Mouse (Mus musculus) MEL (cell line): ENCODE results near the gene Kif6. TPM values are rescaled to one million over a fixed set of nuclear protein-coding genes. Genes with fewer than 3 reads are reported as not detected.

ENCODE experiments used
- DNase-seq: peaks from one replicate; pipeline ENCODE4 v3.0.0; 2011; ENCODE audit warnings: low read depth, low spot score
- H3K27ac ChIP-seq: 2 replicates; pipeline ENCODE4 v1.5.1; 2012; ENCODE audit warnings: low read depth, mild to moderate bottlenecking, control low read depth, low read length, moderate library complexity; ENCODE audit not compliant: control insufficient read depth
- H3K27me3 ChIP-seq, 2 experiments: fragments of 150-350 bp in 1 of 2; sonication (generic) in 1 of 2; 2 replicates each; pipeline ENCODE4 v1.6.1; 2012; ENCODE audit warnings: low read length in 2 of 2, mild to moderate bottlenecking in 2 of 2, improper control_type of control experiment in 1 of 2, moderate library complexity in 1 of 2; ENCODE audit not compliant: insufficient read depth in 2 of 2, control insufficient read depth in 1 of 2
- H3K36me3 ChIP-seq, 2 experiments: 2 replicates each; pipeline ENCODE4 v1.6.1; 2012 to 2014; ENCODE audit warnings: low read length in 2 of 2, improper control_type of control experiment in 1 of 2, inconsistent platforms in 1 of 2, mild to moderate bottlenecking in 1 of 2; ENCODE audit not compliant: insufficient read depth in 2 of 2, control insufficient read depth in 1 of 2
- H3K4me1 ChIP-seq, 2 experiments: fragments of 150-350 bp in 1 of 2; sonication (generic) in 1 of 2; 2 replicates each; pipeline ENCODE4 v1.6.1; 2012; ENCODE audit warnings: low read length in 2 of 2, improper control_type of control experiment in 1 of 2, mild to moderate bottlenecking in 1 of 2; ENCODE audit not compliant: insufficient read depth in 2 of 2, control insufficient read depth in 1 of 2
- H3K4me3 ChIP-seq, 2 experiments: fragments of 150-350 bp in 1 of 2; sonication (generic) in 1 of 2; 2 replicates each; pipeline ENCODE4 v1.5.1; 2012; ENCODE audit warnings: low read depth in 2 of 2, low read length in 2 of 2, mild to moderate bottlenecking in 2 of 2, moderate library complexity in 2 of 2, control low read depth in 1 of 2, improper control_type of control experiment in 1 of 2; ENCODE audit not compliant: control insufficient read depth in 1 of 2, insufficient read depth in 1 of 2
- H3K79me2 ChIP-seq: 2 replicates; pipeline ENCODE4 v1.6.1; 2012; ENCODE audit warnings: mild to moderate bottlenecking, low read length, moderate library complexity; ENCODE audit not compliant: control insufficient read depth, poor library complexity, insufficient read depth
- H3K9ac ChIP-seq: 2 replicates; pipeline ENCODE4 v1.6.1; 2012; ENCODE audit warnings: low read depth, mild to moderate bottlenecking, control low read depth, low read length, moderate library complexity; ENCODE audit not compliant: control insufficient read depth, poor library complexity, severe bottlenecking
- H3K9me3 ChIP-seq: fragments of 150-350 bp; sonication (generic); replicated peaks from 2 replicates; pipeline ENCODE4 v1.6.1; 2012; ENCODE audit warnings: mild to moderate bottlenecking, low read length, improper control_type of control experiment, moderate library complexity; ENCODE audit not compliant: insufficient read depth
- CHD1 ChIP-seq: IDR thresholded peaks from 2 replicates; pipeline ENCODE4 v1.6.1; 2012; ENCODE audit warnings: low read depth, mild to moderate bottlenecking, inconsistent platforms, low read length, improper control_type of control experiment
- CHD2 ChIP-seq: IDR thresholded peaks from 2 replicates; pipeline ENCODE4 v1.6.1; 2011; ENCODE audit warnings: low read length, improper control_type of control experiment
- E2F4 ChIP-seq: IDR thresholded peaks from 2 replicates; pipeline ENCODE4 v1.6.1; 2011; ENCODE audit warnings: low read depth, low read length, improper control_type of control experiment, borderline replicate concordance
- ELF1 ChIP-seq: IDR thresholded peaks from 2 replicates; pipeline ENCODE4 v1.6.1; 2014; ENCODE audit warnings: low read depth, mild to moderate bottlenecking, inconsistent platforms, low read length, improper control_type of control experiment, moderate library complexity
- GABPA ChIP-seq: IDR thresholded peaks from 2 replicates; pipeline ENCODE4 v1.6.1; 2012; ENCODE audit warnings: low read depth, mild to moderate bottlenecking, inconsistent platforms, low read length, improper control_type of control experiment, moderate library complexity
- GATA1 ChIP-seq: IDR thresholded peaks from 2 replicates; pipeline ENCODE4 v1.6.1; 2011; ENCODE audit warnings: low read depth, low read length, improper control_type of control experiment
- JUND ChIP-seq: IDR thresholded peaks from 2 replicates; pipeline ENCODE4 v1.6.1; 2011; ENCODE audit warnings: low read depth, mild to moderate bottlenecking, improper control_type of control experiment, low read length
- KAT2A ChIP-seq: conservative IDR thresholded peaks from 2 replicates; pipeline ENCODE4 v1.6.1; 2012; ENCODE audit warnings: low read depth, low read length, improper control_type of control experiment, inconsistent platforms
- MAFK ChIP-seq: IDR thresholded peaks from 2 replicates; pipeline ENCODE4 v1.6.1; 2011; ENCODE audit warnings: low read depth, mild to moderate bottlenecking, low read length, improper control_type of control experiment, borderline replicate concordance
- MAX ChIP-seq: IDR thresholded peaks from 2 replicates; pipeline ENCODE4 v1.6.1; 2011; ENCODE audit warnings: low read length, improper control_type of control experiment
- MAZ ChIP-seq: IDR thresholded peaks from 2 replicates; pipeline ENCODE4 v1.6.1; 2012; ENCODE audit warnings: low read depth, mild to moderate bottlenecking, inconsistent platforms, low read length, improper control_type of control experiment
- MYB ChIP-seq: IDR thresholded peaks from 2 replicates; pipeline ENCODE4 v1.6.1; 2011; ENCODE audit warnings: mild to moderate bottlenecking, low read depth, low read length, improper control_type of control experiment
- POLR2A ChIP-seq, 2 experiments: IDR thresholded peaks; 2 replicates each; pipeline ENCODE4 v1.6.1; 2011 to 2012; ENCODE audit warnings: low read length in 2 of 2, mild to moderate bottlenecking in 2 of 2, control low read depth in 1 of 2, improper control_type of control experiment in 1 of 2, low read depth in 1 of 2, moderate library complexity in 1 of 2; ENCODE audit not compliant: control insufficient read depth in 1 of 2, insufficient read depth in 1 of 2, poor library complexity in 1 of 2
- POLR2AphosphoS2 ChIP-seq: IDR thresholded peaks from 2 replicates; pipeline ENCODE4 v1.6.1; 2011; ENCODE audit warnings: low read length, improper control_type of control experiment
- POLR2AphosphoS5 ChIP-seq: IDR thresholded peaks from 2 replicates; pipeline ENCODE4 v1.6.1; 2012; ENCODE audit warnings: low read depth, borderline replicate concordance, mild to moderate bottlenecking, inconsistent platforms, low read length, moderate library complexity, mixed read lengths
- SIN3A ChIP-seq: IDR thresholded peaks from 2 replicates; pipeline ENCODE4 v1.6.1; 2012; ENCODE audit warnings: low read length, improper control_type of control experiment, inconsistent platforms
- SMC3 ChIP-seq: IDR thresholded peaks from 2 replicates; pipeline ENCODE4 v1.6.1; 2011; ENCODE audit warnings: low read depth, low read length, improper control_type of control experiment
- TBP ChIP-seq: IDR thresholded peaks from 2 replicates; pipeline ENCODE4 v1.8.0; 2011; ENCODE audit warnings: low read depth, low read length, improper control_type of control experiment
- TCF12 ChIP-seq: IDR thresholded peaks from 2 replicates; pipeline ENCODE4 v1.6.1; 2014; ENCODE audit warnings: low read depth, mild to moderate bottlenecking, inconsistent platforms, low read length, improper control_type of control experiment, moderate library complexity
- ZC3H11A ChIP-seq: IDR thresholded peaks from 2 replicates; pipeline ENCODE4 v1.6.1; 2012; ENCODE audit warnings: low read depth, mild to moderate bottlenecking, inconsistent platforms, low read length, improper control_type of control experiment
- ZKSCAN1 ChIP-seq: IDR thresholded peaks from 2 replicates; pipeline ENCODE4 v1.6.1; 2012; ENCODE audit warnings: low read depth, mild to moderate bottlenecking, inconsistent platforms, low read length, improper control_type of control experiment, moderate library complexity
- ZMIZ1 ChIP-seq: IDR thresholded peaks from 2 replicates; pipeline ENCODE4 v1.6.1; 2012; ENCODE audit warnings: low read depth, mild to moderate bottlenecking, inconsistent platforms, low read length, improper control_type of control experiment, moderate library complexity
- polyA plus RNA-seq, 2 experiments: library from polyadenylated mRNA; stranded (reverse) in 1 of 2; unstranded in 1 of 2; fragments of >175 nt in 1 of 2; fragments of >200 nt in 1 of 2; gene quantifications; 2 replicates each; pipeline versions ENCODE4 v1.2.1 to v1.2.4; 2012; ENCODE audit warnings: low replicate concordance in 2 of 2, low read depth in 1 of 2; ENCODE audit not compliant: insufficient read length in 2 of 2, insufficient read depth in 1 of 2, missing spikeins in 1 of 2
- total RNA-seq: library from RNA; depleted of rRNA; stranded (reverse); fragments of 300-350 nt; gene quantifications from 2 replicates; pipeline ENCODE4 v1.2.3, GENCODE M21; 2012

Kif6 gene
- total and polyA plus RNA-seq, 3 experiments = not detected

DNA sequence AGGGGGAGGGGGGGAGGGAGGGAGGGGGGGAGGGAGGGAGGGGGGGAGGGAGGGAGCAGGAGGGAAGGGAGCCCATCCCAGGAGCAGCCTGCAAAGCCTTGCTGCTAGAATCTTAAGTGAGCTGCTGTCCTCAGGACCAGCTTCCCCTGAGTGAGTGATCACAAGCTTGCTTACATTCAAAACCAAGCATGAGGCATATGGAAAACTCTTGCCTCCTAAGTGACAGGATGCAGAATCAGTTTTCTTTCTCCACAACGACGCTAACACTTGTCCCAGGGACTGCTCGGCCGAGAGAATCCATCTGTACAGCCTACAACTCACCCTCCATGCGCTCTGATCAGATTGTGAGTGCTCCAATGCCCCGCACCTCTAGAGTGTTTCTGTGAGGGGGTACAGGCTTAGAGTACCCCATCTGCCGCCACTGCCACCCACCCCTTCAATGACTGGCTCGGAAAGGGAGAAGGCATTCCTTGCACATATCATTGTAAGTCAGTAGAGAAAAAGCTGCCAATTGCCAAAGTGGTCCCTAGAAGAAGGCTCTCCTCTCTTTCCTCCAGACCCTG, 251.8 kb downstream of the Kif6 start:
- H3K27me3 ChIP-seq = no peaks in the 10 kb centered on the region
- no peak overlapping the region for H3K9ac ChIP-seq
- no peaks in the 10 kb centered on the region for H3K4me1 ChIP-seq
- H3K9me3 ChIP-seq = no peaks in the 10 kb centered on the region
- TF ChIP-seq CHD2 = no peak
- no peak for TF ChIP-seq TCF12
- no peak for TF ChIP-seq ZKSCAN1
- TF ChIP-seq TBP = no peak
- TF ChIP-seq CHD1 = no peak
- no peak for TF ChIP-seq MAFK
- TF ChIP-seq ELF1 = no peak
- TF ChIP-seq GABPA = no peak
- no peak for TF ChIP-seq GATA1
- TF ChIP-seq POLR2AphosphoS5 = no peak
- no peak for TF ChIP-seq MYB
- TF ChIP-seq E2F4 = no peak
- no peak for TF ChIP-seq POLR2AphosphoS2
- TF ChIP-seq POLR2A (IDR thresholded peaks at IDR 0.05; ENCODE audit: control insufficient read depth in 1 of 2, insufficient read depth in 1 of 2, low read depth in 1 of 2, low read length in 2 of 2, poor library complexity in 1 of 2) = no peak
- no peak for TF ChIP-seq SIN3A
- DNase-seq = no peak
- no peaks in the 10 kb centered on the region for H3K79me2 ChIP-seq
- no peak overlapping the region for H3K27ac ChIP-seq
- H3K36me3 ChIP-seq = no peaks in the 10 kb centered on the region
- no peak overlapping the region for H3K4me3 ChIP-seq

DNA sequence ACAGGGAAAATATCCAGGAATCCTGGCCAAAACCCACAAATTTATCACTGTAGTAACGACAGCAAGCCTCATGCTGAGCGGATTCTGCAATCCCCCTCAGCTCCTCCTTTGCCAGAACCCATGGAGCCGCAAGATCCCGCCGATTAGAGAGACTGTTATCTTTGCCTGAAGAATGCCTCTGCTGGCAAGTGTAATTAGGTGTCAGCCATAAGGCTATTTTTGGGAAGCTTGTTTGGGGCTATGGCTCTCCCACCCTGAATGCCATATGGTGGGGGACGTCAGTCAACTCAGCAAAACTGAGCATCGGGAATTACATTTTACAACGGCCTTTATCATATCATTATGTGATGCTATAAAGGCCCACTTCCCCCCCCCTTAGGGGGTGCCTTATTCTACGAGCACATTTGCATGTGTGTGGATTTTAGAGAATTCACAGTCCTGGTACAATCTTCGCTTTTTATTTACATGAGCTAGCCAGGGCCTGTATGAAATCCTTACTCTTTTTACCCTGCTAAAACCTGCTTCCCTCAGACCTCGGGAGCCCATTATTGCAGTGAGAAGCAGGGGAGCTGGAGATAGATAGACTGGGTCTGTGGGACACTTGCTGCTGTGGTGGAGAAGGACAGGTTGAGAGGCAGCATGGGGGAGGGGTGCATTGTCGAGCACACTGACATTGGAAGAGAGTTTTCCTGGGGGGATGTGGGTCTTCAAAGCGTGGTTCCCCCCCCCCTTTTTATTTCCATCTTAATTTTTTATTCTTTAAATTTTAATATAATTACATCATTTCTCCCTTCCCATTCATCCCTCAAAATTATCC, 252.6 kb downstream of the Kif6 start:
- TF ChIP-seq ZMIZ1 (no peak), MAX (no peak), MYB (no peak), JUND (no peak), CHD1 (no peak), KAT2A (no peak), SMC3 (no peak), ZC3H11A (no peak), GATA1 (no peak), MAZ (no peak), POLR2A (IDR thresholded peaks at IDR 0.05; ENCODE audit: control insufficient read depth in 1 of 2, insufficient read depth in 1 of 2, low read depth in 1 of 2, low read length in 2 of 2, poor library complexity in 1 of 2) (no peak), E2F4 (no peak)
- TF ChIP-seq, all 39 proteins: peak for 0
- H3K4me1 ChIP-seq = no peaks in the 10 kb centered on the region
- H3K27ac ChIP-seq = no peak overlapping the region
- no peaks in the 10 kb centered on the region for H3K27me3 ChIP-seq
- H3K36me3 ChIP-seq = no peaks in the 10 kb centered on the region
- no peak overlapping the region for H3K9ac ChIP-seq
- H3K9me3 ChIP-seq = no peaks in the 10 kb centered on the region
- no peak for DNase-seq
- H3K79me2 ChIP-seq = no peaks in the 10 kb centered on the region
- H3K4me3 ChIP-seq = no peak overlapping the region
